Mouse (Mus musculus): ENCODE data around the gene Slc12a9. TPM values are rescaled to one million over a fixed set of nuclear protein-coding genes. Genes with fewer than 3 reads are reported as not detected.

Gene Slc12a9
- polyA plus RNA-seq, 1 experiment from 2014 or later, result 18.6 TPM

DNA sequence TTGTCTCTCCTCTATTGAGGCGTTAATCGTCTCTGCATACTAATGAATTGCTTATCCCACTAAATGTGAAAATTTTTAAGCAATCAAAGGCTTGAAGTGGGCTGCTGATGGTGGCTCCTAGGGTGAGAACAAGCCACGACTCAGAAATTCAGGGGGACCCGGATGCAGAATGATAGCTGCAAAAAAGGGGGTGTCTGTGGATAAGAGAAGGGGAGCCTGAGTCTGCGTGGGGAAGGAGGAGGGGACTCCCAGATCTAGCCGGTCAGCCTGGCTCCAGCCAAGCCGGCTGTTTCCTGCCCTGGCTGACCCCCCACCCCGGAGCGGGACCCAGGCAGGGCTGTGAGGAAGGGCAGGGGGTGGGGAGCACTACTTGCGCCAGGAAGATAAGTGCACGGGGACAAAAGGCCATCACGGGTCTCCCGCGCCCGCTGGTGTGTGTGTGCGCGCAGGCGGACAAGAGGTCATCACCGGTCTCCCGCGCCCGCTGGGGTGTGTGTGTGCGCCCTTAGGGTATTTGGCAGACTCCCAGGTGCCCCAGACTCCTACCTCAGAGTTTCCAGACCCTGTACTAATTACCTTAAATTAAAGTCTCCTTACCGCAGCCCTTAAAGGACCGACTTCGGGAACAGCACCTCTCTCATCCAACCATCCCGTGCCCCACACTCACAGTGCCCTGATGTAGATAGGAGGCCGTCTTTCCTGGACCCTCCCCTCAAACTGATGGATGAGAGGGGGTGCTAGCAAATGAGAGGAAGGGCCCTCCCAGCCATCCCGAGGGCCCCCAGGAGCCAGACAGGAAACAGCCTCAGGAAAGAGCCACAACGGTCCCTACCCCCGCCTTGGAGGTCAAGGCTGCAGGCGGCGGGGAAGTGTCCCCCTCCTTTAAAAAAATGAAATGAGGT, 15.3 kb upstream of the Slc12a9 start:
- Histone ChIP-seq H3K27me3 (ENCODE audit: control insufficient read depth, insufficient read depth, low read length) (peaks cover 8% of the 10 kb centered on the region; the same call in 1 of the 2 replicates), H3K4me1 (ENCODE audit: control insufficient read depth, insufficient read depth, low read length) (peaks cover 29% of the 10 kb centered on the region), H3K4me3 (replicated peaks; ENCODE audit: low read depth, low read length) (peak overlapping the region; percentile 55), H3K9me3 (ENCODE audit: control insufficient read depth, low read length) (no peaks in the 10 kb centered on the region), H3K9ac (replicated peaks; ENCODE audit: low read length) (peak overlapping the region; percentile 60), H3K36me3 (ENCODE audit: control insufficient read depth, insufficient read depth, low read length) (no peaks in the 10 kb centered on the region), H3K27ac (replicated peaks; ENCODE audit: low read depth, low read length) (no peak overlapping the region), H3K4me2 (ENCODE audit: low read length) (peak overlapping the region; percentile 90)
- WGBS, result under 1% methylated on average over 33 of the region's 33 CpGs
- ATAC-seq (ENCODE audit: low FRiP score, low TSS enrichment) (no peak), DNase-seq (peak; percentile 23)

DNA sequence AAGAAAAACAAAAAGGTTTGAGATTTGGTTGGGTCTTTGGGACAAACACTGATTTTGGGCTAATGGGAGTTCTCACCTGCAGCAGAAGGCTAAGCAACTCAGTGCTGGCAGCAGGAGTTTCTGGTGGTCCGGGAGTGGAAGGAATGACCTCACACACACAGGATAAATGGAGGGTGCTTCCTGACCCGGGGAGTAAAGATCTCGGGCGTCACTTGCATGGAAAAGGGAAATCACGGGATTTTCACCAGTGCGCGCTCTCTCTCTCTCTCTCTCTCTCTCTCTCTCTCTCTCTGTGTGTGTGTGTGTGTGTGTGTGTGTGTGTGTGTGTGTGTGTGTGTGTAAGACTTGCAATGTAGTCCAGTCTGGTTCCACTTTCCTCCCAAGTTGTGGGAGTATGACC, 14.5 kb upstream of the Slc12a9 start:
- Histone ChIP-seq H3K9ac (replicated peaks; ENCODE audit: low read length) (no peak overlapping the region), H3K9me3 (ENCODE audit: control insufficient read depth, low read length) (no peaks in the 10 kb centered on the region), H3K4me1 (ENCODE audit: control insufficient read depth, insufficient read depth, low read length) (peaks cover 29% of the 10 kb centered on the region), H3K27me3 (ENCODE audit: control insufficient read depth, insufficient read depth, low read length) (peaks cover 8% of the 10 kb centered on the region; the same call in 1 of the 2 replicates), H3K36me3 (ENCODE audit: control insufficient read depth, insufficient read depth, low read length) (no peaks in the 10 kb centered on the region), H3K4me2 (ENCODE audit: low read length) (no peak overlapping the region), H3K27ac (replicated peaks; ENCODE audit: low read depth, low read length) (no peak overlapping the region), H3K4me3 (replicated peaks; ENCODE audit: low read depth, low read length) (no peak overlapping the region)
- DNase-seq (no peak), ATAC-seq (ENCODE audit: low FRiP score, low TSS enrichment) (no peak)
- whole genome bisulfite sequencing, result 21% methylated on average over 7 of the region's 7 CpGs

DNA sequence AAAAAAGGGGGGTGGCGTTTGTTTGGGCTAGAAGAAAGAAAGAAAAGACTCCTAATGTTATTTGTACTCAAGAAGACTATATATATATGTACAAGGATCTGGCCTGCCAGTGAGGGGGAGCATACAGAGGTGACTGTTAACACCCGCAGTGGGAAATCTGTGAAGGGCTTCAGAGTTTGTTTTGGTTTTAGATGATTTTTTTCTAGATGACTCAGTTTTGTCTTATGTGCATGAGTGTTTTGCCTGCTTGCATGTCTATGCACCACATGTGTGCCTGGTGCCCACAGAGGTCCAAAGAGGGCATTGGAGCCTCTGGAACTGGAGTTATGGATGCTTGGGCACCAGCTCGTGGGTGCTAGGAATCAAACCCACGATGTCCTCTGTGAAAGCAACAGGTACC, 13.6 kb upstream of the Slc12a9 start:
- no peak overlapping the region for H3K9ac ChIP-seq (replicated peaks; ENCODE audit: low read length)
- no peak overlapping the region for H3K27ac ChIP-seq (replicated peaks; ENCODE audit: low read depth, low read length)
- no peaks in the 10 kb centered on the region for H3K9me3 ChIP-seq (ENCODE audit: control insufficient read depth, low read length)
- WGBS, result 88% methylated on average over 4 of the region's 4 CpGs
- peaks cover 26% of the 10 kb centered on the region for H3K4me1 ChIP-seq (ENCODE audit: control insufficient read depth, insufficient read depth, low read length)
- no peak overlapping the region for H3K4me2 ChIP-seq (ENCODE audit: low read length)
- DNase-seq, result no peak
- H3K27me3 ChIP-seq (ENCODE audit: control insufficient read depth, insufficient read depth, low read length), result peaks cover 8% of the 10 kb centered on the region; the same call in 1 of the 2 replicates
- no peak for ATAC-seq (ENCODE audit: low FRiP score, low TSS enrichment)
- no peaks in the 10 kb centered on the region for H3K36me3 ChIP-seq (ENCODE audit: control insufficient read depth, insufficient read depth, low read length)
- no peak overlapping the region for H3K4me3 ChIP-seq (replicated peaks; ENCODE audit: low read depth, low read length)

DNA sequence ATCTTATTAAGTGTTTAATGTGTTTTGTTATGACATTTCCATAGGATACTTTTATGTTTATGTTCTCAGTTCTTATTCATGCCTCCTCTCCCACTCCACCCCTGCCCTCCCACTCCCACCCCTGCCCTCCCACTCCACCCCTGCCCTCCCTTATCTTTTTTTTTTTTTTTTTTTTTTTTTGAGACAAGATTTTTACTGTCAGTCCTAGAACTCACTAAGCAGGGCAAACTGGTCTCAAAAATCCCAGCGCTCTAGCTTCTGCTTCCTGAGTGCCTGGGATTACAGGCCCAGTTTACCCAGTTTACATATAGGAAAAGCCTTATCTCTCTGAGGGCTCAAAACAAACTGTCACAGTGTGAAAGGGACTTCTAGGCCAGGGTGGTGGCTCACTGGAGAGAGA, 13.0 kb upstream of the Slc12a9 start:
- Histone ChIP-seq H3K27me3 (ENCODE audit: control insufficient read depth, insufficient read depth, low read length) (peaks cover 8% of the 10 kb centered on the region; the same call in 1 of the 2 replicates), H3K4me3 (replicated peaks; ENCODE audit: low read depth, low read length) (no peak overlapping the region), H3K9ac (replicated peaks; ENCODE audit: low read length) (no peak overlapping the region), H3K36me3 (ENCODE audit: control insufficient read depth, insufficient read depth, low read length) (no peaks in the 10 kb centered on the region), H3K9me3 (ENCODE audit: control insufficient read depth, low read length) (no peaks in the 10 kb centered on the region), H3K4me1 (ENCODE audit: control insufficient read depth, insufficient read depth, low read length) (peaks cover 20% of the 10 kb centered on the region), H3K27ac (replicated peaks; ENCODE audit: low read depth, low read length) (no peak overlapping the region), H3K4me2 (ENCODE audit: low read length) (no peak overlapping the region)
- DNase-seq, result no peak
- 89% methylated on average over 1 of the region's 1 CpGs for WGBS
- ATAC-seq (ENCODE audit: low FRiP score, low TSS enrichment), result no peak

DNA sequence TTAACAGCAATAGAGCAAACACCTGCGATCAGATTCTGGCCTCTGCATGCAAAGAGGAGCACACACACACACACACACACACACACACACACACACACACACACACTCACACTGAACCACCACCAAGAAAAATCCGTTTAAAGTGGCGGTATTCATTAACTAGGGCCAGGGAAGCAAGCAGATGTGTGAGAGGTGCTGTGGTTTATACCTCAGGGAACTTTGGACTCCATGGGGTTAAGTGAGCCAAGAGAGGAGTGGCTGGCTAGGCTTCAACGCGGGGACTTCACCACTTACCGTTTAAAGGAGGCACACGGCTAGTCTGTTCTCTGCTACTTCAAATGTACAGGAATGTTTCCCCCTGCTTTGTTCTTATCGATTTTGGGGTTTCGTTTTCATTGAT, 12.4 kb upstream of the Slc12a9 start:
- no peak overlapping the region for H3K4me3 ChIP-seq (replicated peaks; ENCODE audit: low read depth, low read length)
- no peak for ATAC-seq (ENCODE audit: low FRiP score, low TSS enrichment)
- peaks cover 8% of the 10 kb centered on the region; the same call in 1 of the 2 replicates for H3K27me3 ChIP-seq (ENCODE audit: control insufficient read depth, insufficient read depth, low read length)
- H3K4me1 ChIP-seq (ENCODE audit: control insufficient read depth, insufficient read depth, low read length), result peaks cover 20% of the 10 kb centered on the region
- no peak overlapping the region for H3K4me2 ChIP-seq (ENCODE audit: low read length)
- no peaks in the 10 kb centered on the region for H3K36me3 ChIP-seq (ENCODE audit: control insufficient read depth, insufficient read depth, low read length)
- no peaks in the 10 kb centered on the region for H3K9me3 ChIP-seq (ENCODE audit: control insufficient read depth, low read length)
- DNase-seq, result peak; percentile 9
- no peak overlapping the region for H3K27ac ChIP-seq (replicated peaks; ENCODE audit: low read depth, low read length)
- WGBS, result 25% methylated on average over 9 of the region's 9 CpGs
- no peak overlapping the region for H3K9ac ChIP-seq (replicated peaks; ENCODE audit: low read length)

DNA sequence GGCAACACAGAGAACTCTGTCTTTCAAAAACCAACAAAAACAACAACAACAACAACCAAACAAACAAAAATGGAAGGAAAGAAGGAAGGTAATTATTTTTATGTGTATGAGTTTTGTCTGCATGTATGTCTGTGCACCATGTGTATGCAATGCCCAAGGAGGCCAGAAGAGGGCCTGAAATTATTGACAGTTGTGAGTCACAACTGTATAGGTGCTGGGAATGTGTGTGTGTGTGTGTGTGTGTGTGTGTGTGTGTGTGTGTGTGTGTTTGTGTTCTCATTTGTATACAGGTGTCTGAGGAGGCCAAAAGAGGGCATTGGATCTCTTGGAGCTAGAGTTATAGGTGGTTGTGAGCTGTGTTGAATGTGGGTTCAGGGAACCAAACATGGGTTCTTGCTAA, 10.5 kb upstream of the Slc12a9 start:
- H3K4me1 ChIP-seq (ENCODE audit: control insufficient read depth, insufficient read depth, low read length), result peaks cover 17% of the 10 kb centered on the region
- no peak for ATAC-seq (ENCODE audit: low FRiP score, low TSS enrichment)

DNA sequence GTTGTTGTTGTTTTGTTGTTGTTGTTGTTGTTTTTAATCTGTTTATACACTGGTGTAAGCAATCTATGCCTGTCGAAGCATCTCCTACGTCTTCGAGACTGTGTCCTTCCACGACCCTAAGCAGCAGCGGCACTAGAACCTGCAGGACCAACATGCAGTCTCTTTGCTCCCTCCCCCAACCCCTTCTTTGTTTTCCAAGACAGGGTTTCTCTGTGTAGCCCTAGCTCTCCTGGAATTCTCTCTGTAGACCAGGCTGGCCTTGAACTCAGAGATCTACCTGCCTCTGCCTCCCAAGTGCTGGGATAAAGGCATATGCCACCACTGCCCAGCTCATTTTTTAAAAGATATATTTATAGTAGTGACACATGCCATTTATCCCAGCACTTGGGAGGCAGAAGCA, 10.0 kb upstream of the Slc12a9 start:
- H3K4me2 ChIP-seq (ENCODE audit: low read length), result no peak overlapping the region
- DNase-seq, result no peak
- WGBS, result 96% methylated on average over 5 of the region's 5 CpGs
- H3K27me3 ChIP-seq (ENCODE audit: control insufficient read depth, insufficient read depth, low read length), result no peaks in the 10 kb centered on the region
- no peaks in the 10 kb centered on the region for H3K36me3 ChIP-seq (ENCODE audit: control insufficient read depth, insufficient read depth, low read length)
- H3K27ac ChIP-seq (replicated peaks; ENCODE audit: low read depth, low read length), result no peak overlapping the region
- no peak overlapping the region for H3K9ac ChIP-seq (replicated peaks; ENCODE audit: low read length)
- ATAC-seq (ENCODE audit: low FRiP score, low TSS enrichment), result no peak
- H3K4me3 ChIP-seq (replicated peaks; ENCODE audit: low read depth, low read length), result no peak overlapping the region
- peaks cover 15% of the 10 kb centered on the region for H3K4me1 ChIP-seq (ENCODE audit: control insufficient read depth, insufficient read depth, low read length)
- no peaks in the 10 kb centered on the region for H3K9me3 ChIP-seq (ENCODE audit: control insufficient read depth, low read length)

More for the DNA sequence above, 10.5 kb upstream of the Slc12a9 start:
- no peaks in the 10 kb centered on the region for H3K27me3 ChIP-seq (ENCODE audit: control insufficient read depth, insufficient read depth, low read length)
- no peak overlapping the region for H3K4me3 ChIP-seq (replicated peaks; ENCODE audit: low read depth, low read length)
- H3K9me3 ChIP-seq (ENCODE audit: control insufficient read depth, low read length), result no peaks in the 10 kb centered on the region
- no peak overlapping the region for H3K27ac ChIP-seq (replicated peaks; ENCODE audit: low read depth, low read length)
- H3K9ac ChIP-seq (replicated peaks; ENCODE audit: low read length), result no peak overlapping the region
- DNase-seq, result no peak
- H3K36me3 ChIP-seq (ENCODE audit: control insufficient read depth, insufficient read depth, low read length), result no peaks in the 10 kb centered on the region
- no peak overlapping the region for H3K4me2 ChIP-seq (ENCODE audit: low read length)

DNA sequence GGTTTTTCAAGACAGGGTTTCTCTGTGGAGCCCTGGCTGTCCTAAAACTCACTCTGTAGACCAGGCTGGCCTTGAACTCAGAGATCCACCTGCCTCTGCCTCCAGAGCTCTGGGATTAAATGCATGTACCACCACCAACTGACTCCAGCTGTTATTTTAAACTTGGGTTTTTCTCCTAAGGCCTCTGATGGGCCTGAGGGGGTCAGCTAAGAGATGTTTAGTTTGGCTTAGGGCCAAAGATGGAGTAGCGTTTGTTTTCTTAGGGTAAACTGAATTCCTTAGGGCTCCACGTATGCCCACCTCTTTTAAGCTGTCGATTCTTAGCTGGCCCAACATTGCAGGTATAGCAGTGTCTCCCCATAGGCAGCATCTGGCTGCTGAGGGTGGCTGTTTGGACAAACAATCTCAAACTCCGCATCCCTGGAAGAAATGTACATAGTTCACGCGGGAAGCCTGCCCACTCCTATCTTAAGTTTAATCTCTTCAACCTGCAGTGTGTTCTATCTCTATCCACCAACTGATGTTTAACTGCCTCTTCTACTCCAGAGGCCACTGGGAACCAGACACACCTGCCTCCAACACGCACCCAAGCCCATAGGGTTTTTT, 9.1 kb upstream of the Slc12a9 start:
- Histone ChIP-seq H3K4me2 (ENCODE audit: low read length) (no peak overlapping the region), H3K4me3 (replicated peaks; ENCODE audit: low read depth, low read length) (no peak overlapping the region), H3K9me3 (ENCODE audit: control insufficient read depth, low read length) (no peaks in the 10 kb centered on the region), H3K27me3 (ENCODE audit: control insufficient read depth, insufficient read depth, low read length) (no peaks in the 10 kb centered on the region), H3K9ac (replicated peaks; ENCODE audit: low read length) (no peak overlapping the region), H3K4me1 (ENCODE audit: control insufficient read depth, insufficient read depth, low read length) (peaks cover 12% of the 10 kb centered on the region), H3K36me3 (ENCODE audit: control insufficient read depth, insufficient read depth, low read length) (no peaks in the 10 kb centered on the region), H3K27ac (replicated peaks; ENCODE audit: low read depth, low read length) (no peak overlapping the region)
- DNase-seq, result no peak
- no peak for ATAC-seq (ENCODE audit: low FRiP score, low TSS enrichment)
- 89% methylated on average over 7 of the region's 7 CpGs for WGBS
